ENCODE assay signal across 12 mouse cellular contexts in the genomic region with DNA sequence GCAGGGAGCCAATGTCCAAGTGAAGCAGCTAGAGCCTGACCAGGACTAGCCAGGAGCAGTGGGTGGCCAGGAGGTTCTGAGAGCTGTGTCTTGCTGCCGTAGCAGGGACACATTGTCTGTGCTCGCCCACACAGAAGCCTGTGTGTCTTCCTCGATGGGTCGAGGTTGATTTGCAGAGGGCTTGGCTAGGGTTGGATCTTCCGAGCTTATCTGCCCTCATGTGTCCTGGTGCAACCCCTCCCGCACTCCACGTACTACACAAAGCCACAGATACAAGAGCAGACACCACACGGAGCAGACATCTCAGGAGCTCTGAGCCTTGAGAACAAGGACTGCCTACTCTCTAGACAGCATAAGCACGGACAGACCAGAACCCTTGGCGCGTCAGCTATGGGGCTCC. TPM values are rescaled to one million over a fixed set of nuclear protein-coding genes. Genes with fewer than 3 reads are reported as not detected.
DNase-seq lines count a peak whose midpoint lies in the region; ATAC-seq and TF ChIP-seq lines count a peak whose summit lies in the region.
"Had no signal": no experiment of that assay in that cellular context is flagged by ENCODE, and none has a peak within 500 bp of the region (broad histone marks: within the 10 kb centered on the region; RNA-seq: fewer than 3 reads in every experiment).

No protein-coding gene starts in this region.

- no peak for TF ChIP-seq EP300 in heart, postnatal 0 days (IDR thresholded peaks at IDR 0.05; ENCODE audit: low read depth)

- intact Hi-C loops in heart, postnatal 25 days (cut with DNase I), result loop anchor here (1.0 kb wide), 1 partner anchor 13 kb away; no protein-coding TSS in a partner anchor

- 50% methylated on average over 11 of the region's 11 CpGs for WGBS in heart, embryonic 13.5 days
- 68% methylated on average over 11 of the region's 11 CpGs for WGBS in lung, embryonic 14.5 days
- WGBS in lung, adult 2 months, result 50% methylated on average over 11 of the region's 11 CpGs
- 54% methylated on average over 11 of the region's 11 CpGs for WGBS in heart, postnatal 0 days
- 72% methylated on average over 11 of the region's 11 CpGs for WGBS in midbrain, embryonic 13.5 days

- no peak for TF ChIP-seq POLR2A in lung, adult 2 months (IDR thresholded peaks at IDR 0.05; ENCODE audit: borderline replicate concordance, extremely low read depth, low read depth, low read length)

- H3K27ac ChIP-seq in heart, embryonic 13.5 days (replicated peaks), result peak overlapping the region; percentile 76
- H3K27ac ChIP-seq in lung, embryonic 14.5 days (ENCODE audit: low read depth), result peak overlapping the region; percentile 24; the same call in 1 of the 2 replicates
- H3K27ac ChIP-seq in heart, postnatal 0 days (ENCODE audit: low read depth), result peak overlapping the region; percentile 88
- no peak overlapping the region for H3K27ac ChIP-seq in midbrain, embryonic 13.5 days
- H3K27ac ChIP-seq: liver, embryonic 15.5 days; midbrain, embryonic 12.5 days had no signal

- H3K9ac ChIP-seq in heart, embryonic 13.5 days, result peak overlapping the region; percentile 14; the same call in 1 of the 2 replicates
- no peak overlapping the region for H3K9ac ChIP-seq in lung, embryonic 14.5 days
- no peak overlapping the region for H3K9ac ChIP-seq in heart, postnatal 0 days (replicated peaks; ENCODE audit: low read depth, low read length)
- no peak overlapping the region for H3K9ac ChIP-seq in midbrain, embryonic 13.5 days (replicated peaks)
- H3K9ac ChIP-seq: liver, embryonic 15.5 days; midbrain, embryonic 12.5 days had no signal

- H3K4me3 ChIP-seq in heart, embryonic 13.5 days, result no peak overlapping the region
- H3K4me3 ChIP-seq in lung, embryonic 14.5 days (ENCODE audit: low read depth, low read length), result no peak overlapping the region
- H3K4me3 ChIP-seq in lung, adult 2 months (replicated peaks; ENCODE audit: extremely low read depth, low read depth, low read length), result no peak overlapping the region
- no peak overlapping the region for H3K4me3 ChIP-seq in heart, postnatal 0 days (ENCODE audit: low read depth, low read length)
- no peak overlapping the region for H3K4me3 ChIP-seq in midbrain, embryonic 13.5 days (replicated peaks)
- H3K4me3 ChIP-seq: erythroblast, embryonic 14.5 days; liver, embryonic 15.5 days; midbrain, embryonic 12.5 days had no signal

- no peaks in the 10 kb centered on the region for H3K9me3 ChIP-seq in heart, embryonic 13.5 days
- no peaks in the 10 kb centered on the region for H3K9me3 ChIP-seq in lung, embryonic 14.5 days (ENCODE audit: low read depth, low read length)
- H3K9me3 ChIP-seq in heart, postnatal 0 days (replicated peaks; ENCODE audit: control insufficient read depth, low read length), result no peaks in the 10 kb centered on the region
- H3K9me3 ChIP-seq in midbrain, embryonic 13.5 days, result no peaks in the 10 kb centered on the region
- H3K9me3 ChIP-seq: liver, embryonic 15.5 days; midbrain, embryonic 12.5 days had no signal

- H3K36me3 ChIP-seq in heart, embryonic 13.5 days, result peaks cover 3% of the 10 kb centered on the region; the same call in 1 of the 2 replicates
- H3K36me3 ChIP-seq in lung, embryonic 14.5 days (ENCODE audit: insufficient read depth), result no peaks in the 10 kb centered on the region
- H3K36me3 ChIP-seq in heart, postnatal 0 days (replicated peaks; ENCODE audit: control insufficient read depth, insufficient read depth, low read length), result no peaks in the 10 kb centered on the region
- no peaks in the 10 kb centered on the region for H3K36me3 ChIP-seq in midbrain, embryonic 13.5 days
- H3K36me3 ChIP-seq: liver, embryonic 15.5 days; midbrain, embryonic 12.5 days had no signal

- no peak for TF ChIP-seq CTCF in lung, embryonic 14.5 days (IDR thresholded peaks at IDR 0.05; ENCODE audit: low read depth)
- TF ChIP-seq CTCF in lung, adult 2 months (IDR thresholded peaks at IDR 0.05; ENCODE audit: insufficient read depth, low read length), result no peak
- no peak for TF ChIP-seq CTCF in heart, postnatal 0 days (IDR thresholded peaks at IDR 0.05; ENCODE audit: low read depth)

- H3K27me3 ChIP-seq in heart, embryonic 13.5 days (replicated peaks), result no peaks in the 10 kb centered on the region
- no peaks in the 10 kb centered on the region for H3K27me3 ChIP-seq in lung, embryonic 14.5 days (ENCODE audit: insufficient read depth, low read length)
- no peaks in the 10 kb centered on the region for H3K27me3 ChIP-seq in heart, postnatal 0 days (ENCODE audit: control insufficient read depth, insufficient read depth, low read length)
- H3K27me3 ChIP-seq in midbrain, embryonic 13.5 days, result no peaks in the 10 kb centered on the region
- H3K27me3 ChIP-seq: CH12.LX; liver, embryonic 15.5 days had no signal

- H3K4me1 ChIP-seq in heart, embryonic 13.5 days, result peaks cover 44% of the 10 kb centered on the region
- H3K4me1 ChIP-seq in lung, embryonic 14.5 days (ENCODE audit: insufficient read depth), result peaks cover 7% of the 10 kb centered on the region; the same call in 1 of the 2 replicates
- H3K4me1 ChIP-seq in lung, adult 2 months (ENCODE audit: control insufficient read depth, insufficient read depth, low read length), result peaks cover 65% of the 10 kb centered on the region
- H3K4me1 ChIP-seq in heart, postnatal 0 days (ENCODE audit: control insufficient read depth, insufficient read depth), result peaks cover 25% of the 10 kb centered on the region
- H3K4me1 ChIP-seq in midbrain, embryonic 13.5 days (replicated peaks), result no peaks in the 10 kb centered on the region
- H3K4me1 ChIP-seq: midbrain, embryonic 12.5 days had no signal

- no peak overlapping the region for H3K4me2 ChIP-seq in heart, embryonic 13.5 days
- no peak overlapping the region for H3K4me2 ChIP-seq in lung, embryonic 14.5 days
- H3K4me2 ChIP-seq in heart, postnatal 0 days (ENCODE audit: low read depth, low read length), result no peak overlapping the region
- no peak overlapping the region for H3K4me2 ChIP-seq in midbrain, embryonic 13.5 days (replicated peaks)
- H3K4me2 ChIP-seq: liver, embryonic 15.5 days; midbrain, embryonic 12.5 days had no signal

- DNase-seq in heart, postnatal 25 days (ENCODE audit: low spot score), result no peak
- DNase-seq in lung, embryonic 14.5 days, result no peak
- no peak for DNase-seq in lung, adult 2 months
- DNase-seq in heart, postnatal 0 days (ENCODE audit: low spot score), result no peak
- DNase-seq: adrenal gland, adult 8-10 months had no signal

- ATAC-seq in heart, embryonic 13.5 days (ENCODE audit: extremely low read depth, insufficient number of reproducible peaks, low FRiP score, low TSS enrichment), result no peak
- no peak for ATAC-seq in lung, embryonic 14.5 days (ENCODE audit: insufficient read depth)
- ATAC-seq in common myeloid progenitor, adult 5-6 weeks (replicated peaks; ENCODE audit: low read depth, poor library complexity, severe bottlenecking), result peak; percentile 24; the same call in 1 of the 2 replicates
- no peak for ATAC-seq in heart, postnatal 0 days (ENCODE audit: insufficient read depth, low read depth)
- ATAC-seq in midbrain, embryonic 13.5 days, result no peak

RNA-seq across cellular contexts. Expression of gene Epas1, which starts 45.5 kb away (rescaled TPM):
- polyA plus RNA-seq in heart, embryonic 13.5 days (2015; fragmentation: Nextera tagmentation; extraction: Ambion mirVana), result 5.1 and 5.6 TPM in 2 replicates
- total RNA-seq in heart, postnatal 25 days (2021), result 100 to 1,000 TPM; 235 to 266 TPM
- 13.2 and 15.7 TPM in 2 replicates for polyA plus RNA-seq in lung, embryonic 14.5 days (2014; fragmentation: Nextera tagmentation; extraction: Ambion mirVana)
- polyA plus RNA-seq in lung, adult 2 months (2012; rRNA removed), result 777 and 943 TPM in 2 replicates
- total RNA-seq in common myeloid progenitor, adult 5-6 weeks (2017), result 0.10 and 0.41 TPM in 2 replicates
- total RNA-seq in heart, postnatal 0 days (2014; rRNA removed; ENCODE audit: low replicate concordance), result 28.7 and 38.3 TPM in 2 replicates
- polyA plus RNA-seq in heart, postnatal 0 days (2015; fragmentation: Nextera tagmentation; extraction: Ambion mirVana), result 9.1 and 9.2 TPM in 2 replicates
- polyA plus RNA-seq in midbrain, embryonic 13.5 days (2015; fragmentation: Nextera tagmentation; extraction: Ambion mirVana), result 4.0 and 4.3 TPM in 2 replicates

Comparison
In these comparisons a context has a peak if more than half of its experiments do, and no peak if none do; other contexts are left out.
1. RNA of gene Epas1, which starts 45.5 kb away (polyA plus RNA-seq): 777 to 943 TPM in lung, adult 2 months; 13.2 to 15.7 TPM in lung, embryonic 14.5 days, 9.1 to 9.2 TPM in heart, postnatal 0 days, 5.1 to 5.6 TPM in heart, embryonic 13.5 days and 4.0 to 4.3 TPM in midbrain, embryonic 13.5 days; every median in the first group is over 10 times any median in the second.